Mouse (Mus musculus): Measurements from ENCODE around the gene Vps13d.

Gene Vps13d

DNA sequence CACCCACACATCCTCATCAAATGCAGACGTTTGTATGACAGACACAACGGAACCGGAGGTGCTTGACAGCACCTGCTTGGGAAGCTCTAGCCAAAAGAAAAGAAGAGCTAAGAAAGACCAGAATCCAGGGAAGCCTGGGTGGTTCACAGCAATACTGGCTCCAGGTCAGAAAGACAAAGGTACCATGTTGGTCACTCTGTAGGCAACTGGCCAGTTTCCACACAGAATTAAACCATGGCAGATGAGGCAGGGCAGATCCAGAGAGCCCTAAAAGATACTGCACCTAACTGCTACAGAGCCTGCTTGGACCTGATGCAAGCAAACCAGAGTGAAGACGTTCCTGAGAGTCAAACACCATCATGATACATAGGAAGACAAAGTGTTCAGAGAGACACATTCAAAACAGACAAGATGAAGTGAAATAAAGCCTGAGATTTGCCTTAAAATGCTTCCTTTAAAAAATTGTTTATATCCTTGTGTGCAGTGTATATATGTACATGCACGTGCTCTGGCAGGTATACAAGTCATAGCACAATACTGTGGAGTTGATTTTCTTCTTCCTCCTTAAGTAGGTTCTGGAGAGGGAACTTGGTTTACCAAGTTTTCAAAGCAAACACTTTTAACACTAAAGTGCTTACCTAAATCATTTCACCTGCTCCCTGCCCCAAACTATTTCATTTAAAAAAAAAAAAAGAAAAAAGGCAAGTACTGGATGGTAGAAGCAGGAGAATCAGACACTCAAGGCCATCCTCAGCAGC lies 44.3 kb downstream of the Vps13d start:
- no peak for DNase-seq (ENCODE audit: low spot score in 2 of 2)

DNA sequence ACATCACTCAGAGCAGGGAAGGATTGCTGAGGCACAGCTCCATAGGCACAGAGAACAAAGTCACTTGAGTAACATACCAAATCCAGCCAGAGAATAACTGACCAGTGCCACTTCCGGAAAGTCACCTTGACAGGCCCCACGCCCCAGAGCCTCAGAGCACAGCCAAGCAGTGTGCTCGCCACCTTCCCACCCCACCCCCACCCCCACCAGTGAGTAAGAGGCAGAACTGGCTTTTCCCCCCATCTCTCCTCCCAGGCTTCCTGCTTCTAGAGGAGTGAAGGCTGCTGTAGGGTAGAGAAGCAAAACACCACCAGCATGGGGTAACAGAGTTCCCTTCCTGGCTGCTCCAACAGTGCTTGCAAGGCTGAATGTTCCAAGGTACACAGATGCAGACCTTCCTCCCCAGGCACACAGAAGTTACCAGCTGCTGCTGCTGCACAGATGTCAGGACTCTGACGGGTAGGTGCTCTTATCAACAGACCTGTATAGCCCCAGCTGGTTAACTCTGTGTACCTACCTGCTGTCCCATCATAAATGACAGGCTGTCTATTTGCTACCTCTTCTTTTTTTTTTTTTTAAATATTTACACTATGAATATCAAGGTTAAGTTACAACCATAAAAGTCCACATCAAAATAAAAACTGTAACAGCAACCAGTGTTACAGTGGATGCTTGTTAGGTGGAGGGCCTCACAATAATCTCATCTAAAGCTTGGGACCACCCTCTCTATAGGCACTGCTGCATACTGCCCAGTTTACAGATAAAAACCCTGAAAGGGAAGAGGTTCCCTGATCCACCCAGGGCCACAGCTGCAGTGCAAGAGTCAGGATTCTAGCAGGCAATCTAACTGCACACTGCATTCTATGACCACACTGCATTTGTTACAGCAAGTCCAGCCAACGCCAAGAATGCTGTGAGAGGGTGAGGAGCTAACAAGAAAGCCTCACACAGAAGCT lies 47.5 kb downstream of the Vps13d start:
- DNase-seq (ENCODE audit: low spot score in 2 of 2), result no peak

DNA sequence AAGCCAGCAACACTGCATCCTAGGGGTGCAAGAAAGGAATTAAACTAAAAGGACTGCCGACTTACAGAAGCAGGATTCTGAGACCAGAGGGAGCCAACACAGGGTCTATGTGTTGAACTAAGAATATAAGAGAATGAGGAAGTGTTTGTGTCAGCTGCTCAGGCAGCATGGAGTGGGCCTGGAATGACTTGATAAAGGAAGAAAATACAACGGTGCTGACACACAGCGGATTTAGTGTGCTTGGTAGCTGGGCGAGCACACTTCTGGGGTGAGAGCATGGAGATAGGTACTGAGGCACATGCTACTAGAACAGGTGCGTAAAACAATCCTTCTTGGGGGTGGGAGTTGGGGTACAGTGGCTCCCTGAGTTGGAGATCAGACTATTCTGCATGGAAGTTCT lies 51.3 kb downstream of the Vps13d start:
- DNase-seq (ENCODE audit: low spot score in 2 of 2), result no peak

DNA sequence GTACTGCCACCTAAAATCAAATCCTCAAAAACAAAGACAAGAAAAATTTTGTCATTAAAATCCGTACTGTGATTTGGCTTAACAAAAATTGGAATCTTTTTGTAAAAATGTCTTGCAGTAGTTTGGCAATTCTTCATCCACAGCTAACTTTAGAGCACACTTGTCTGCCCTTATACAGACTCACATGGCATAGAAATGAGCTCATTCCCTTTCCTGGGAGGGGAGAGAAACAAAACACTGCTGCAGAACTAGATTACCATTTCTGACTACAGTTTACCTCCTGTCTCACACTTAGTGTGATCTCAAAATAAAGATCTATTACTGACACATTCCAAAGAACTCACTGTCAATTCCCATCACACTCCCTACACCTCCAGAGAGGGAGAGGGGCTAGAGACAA lies 58.1 kb downstream of the Vps13d start:
- no peak for DNase-seq (ENCODE audit: low spot score in 2 of 2)

DNA sequence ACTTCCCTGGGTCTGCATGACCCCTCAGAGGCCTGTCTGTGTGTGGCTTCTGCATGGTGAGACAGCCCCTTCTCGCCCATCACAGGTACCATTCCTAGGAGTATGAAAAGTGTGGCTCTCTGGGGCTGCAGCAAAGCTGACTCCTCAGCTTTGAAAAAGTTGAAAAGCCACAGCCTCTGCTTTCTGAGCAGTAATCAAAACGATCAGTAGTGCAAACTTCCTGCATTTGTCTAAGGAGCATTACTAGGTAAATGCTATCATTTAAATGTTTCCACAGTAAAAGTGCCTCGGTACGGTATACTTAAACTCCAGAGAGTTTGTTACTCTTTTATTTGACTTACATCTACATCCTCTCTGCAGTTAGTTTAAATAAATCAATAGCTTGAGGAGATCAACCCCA lies 59.3 kb downstream of the Vps13d start:
- DNase-seq (ENCODE audit: low spot score in 2 of 2), result no peak

DNA sequence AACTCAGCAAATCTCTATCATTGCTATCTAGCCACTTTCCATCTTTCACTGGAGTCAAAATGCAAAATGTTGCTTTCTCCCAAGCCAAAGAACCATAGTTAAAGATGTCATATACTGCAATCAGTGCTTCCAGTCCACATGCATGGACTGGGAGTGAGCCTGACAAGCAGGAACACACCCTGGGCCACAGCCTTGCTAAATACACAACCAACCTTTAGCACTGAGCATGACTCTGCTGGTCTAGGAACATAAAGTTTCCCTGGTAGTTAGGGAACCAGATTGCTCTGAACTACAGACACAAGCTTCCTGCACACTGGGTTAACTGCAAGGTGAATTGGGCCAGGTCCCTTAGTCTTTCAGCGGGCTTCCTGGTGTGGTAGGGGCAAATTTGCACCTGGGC lies 64.0 kb downstream of the Vps13d start:
- peak; percentile 30 to 36 for DNase-seq (ENCODE audit: low spot score in 2 of 2)

DNA sequence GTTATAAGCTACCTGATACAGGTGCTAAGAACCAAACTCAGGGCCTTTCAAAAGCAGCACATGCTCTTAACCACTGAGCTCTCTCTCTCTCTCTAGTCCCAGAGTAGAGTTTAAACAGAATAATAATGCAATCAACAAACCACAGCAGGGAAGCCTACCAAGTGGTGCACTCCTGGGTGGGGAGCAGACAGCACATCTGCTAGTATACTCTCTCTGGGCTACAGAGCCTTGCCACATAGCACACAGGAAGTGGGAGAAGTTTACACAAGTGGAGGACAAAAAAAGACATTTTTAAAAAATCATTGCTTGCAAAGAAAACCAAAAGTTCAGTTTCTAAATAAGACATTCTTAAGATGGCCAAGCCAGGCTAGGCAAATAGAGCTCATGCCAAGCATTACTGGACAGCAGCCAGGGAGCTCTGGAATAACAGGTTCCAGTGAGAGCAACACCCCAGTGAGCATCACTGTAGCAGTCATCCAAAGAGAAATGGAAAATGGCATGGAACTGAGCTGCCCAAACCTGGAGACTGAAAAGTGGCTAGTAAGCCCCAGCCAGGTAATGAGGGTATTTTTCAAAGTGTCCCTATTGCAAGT lies 64.8 kb downstream of the Vps13d start:
- peak; percentile 70 to 77 for DNase-seq (ENCODE audit: low spot score in 2 of 2)

DNA sequence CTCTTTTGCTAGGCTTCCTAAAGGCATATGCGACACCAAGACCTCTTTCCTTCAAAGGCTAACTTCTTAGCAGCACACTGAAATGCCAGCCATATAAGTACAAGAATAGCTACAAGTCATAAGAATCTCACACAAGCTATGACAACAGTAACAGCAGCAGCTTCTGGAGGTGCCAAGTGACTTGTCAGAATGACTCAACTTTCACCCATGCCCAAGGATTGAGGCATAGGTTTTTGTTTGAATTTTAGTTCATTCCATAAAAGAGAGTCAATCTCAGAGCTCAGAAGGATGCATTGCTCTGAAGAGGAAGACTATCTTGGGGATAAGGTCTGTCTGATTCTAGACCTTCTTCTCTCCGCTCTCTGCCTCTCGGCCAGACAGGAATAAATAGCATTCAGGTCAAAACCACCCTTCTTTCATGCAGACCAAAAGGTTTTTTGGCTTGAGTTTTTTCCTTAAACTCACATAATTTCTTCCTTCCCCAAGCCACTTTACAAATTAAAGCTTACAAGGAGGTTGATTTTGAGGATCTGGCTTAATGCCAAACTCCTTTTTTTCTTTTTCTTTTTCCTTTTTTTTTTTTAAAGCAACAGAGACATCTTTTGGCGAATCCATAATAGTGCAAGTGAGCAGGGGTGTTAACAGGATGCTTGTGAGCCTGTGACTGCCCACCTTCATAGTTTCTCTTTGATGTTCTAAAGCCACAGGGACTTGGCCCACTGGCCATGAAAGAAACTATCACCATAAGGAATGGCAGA lies 69.2 kb downstream of the Vps13d start:
- DNase-seq (ENCODE audit: low spot score in 2 of 2), result no peak

DNA sequence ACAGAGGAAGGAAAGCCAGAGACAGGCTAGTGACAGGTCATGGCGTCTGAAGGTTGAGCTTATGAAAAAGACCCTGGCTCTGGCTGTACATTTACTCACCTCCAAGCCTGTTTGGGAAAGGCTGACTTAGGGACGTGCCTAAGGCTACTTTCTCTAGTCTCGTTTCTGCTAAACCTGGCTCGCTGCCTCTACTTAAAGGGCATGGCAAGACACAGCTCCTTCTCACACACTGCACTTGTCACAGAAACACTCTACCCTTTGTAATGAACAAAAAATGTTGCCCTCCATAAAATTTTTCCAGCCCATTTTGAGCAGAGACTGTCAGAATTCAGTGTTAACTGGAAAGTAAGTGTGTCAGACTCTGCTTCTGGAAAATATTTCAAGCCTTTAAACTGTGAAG lies 70.4 kb downstream of the Vps13d start:
- no peak for DNase-seq (ENCODE audit: low spot score in 2 of 2)

DNA sequence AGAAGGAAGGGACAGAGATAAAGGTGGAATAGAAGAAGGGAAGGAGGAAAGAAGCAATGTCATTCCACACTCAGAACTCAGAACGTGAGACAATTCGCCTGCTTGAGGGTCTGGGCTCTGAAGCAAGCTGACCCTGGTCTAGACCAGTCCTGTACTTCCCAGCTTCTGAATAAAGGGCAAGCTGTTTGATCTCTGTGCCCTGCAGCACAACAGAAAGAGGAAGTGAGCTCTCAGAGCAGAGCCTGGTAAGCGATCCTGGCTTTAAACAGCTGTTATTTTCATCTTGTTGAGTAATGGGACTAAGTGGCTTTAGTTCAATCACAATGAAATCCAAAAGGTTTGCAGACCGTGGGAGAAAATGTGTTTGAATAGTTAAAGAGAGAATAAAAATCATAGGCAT lies 83.2 kb downstream of the Vps13d start:
- no peak for DNase-seq (ENCODE audit: low spot score in 2 of 2)

DNA sequence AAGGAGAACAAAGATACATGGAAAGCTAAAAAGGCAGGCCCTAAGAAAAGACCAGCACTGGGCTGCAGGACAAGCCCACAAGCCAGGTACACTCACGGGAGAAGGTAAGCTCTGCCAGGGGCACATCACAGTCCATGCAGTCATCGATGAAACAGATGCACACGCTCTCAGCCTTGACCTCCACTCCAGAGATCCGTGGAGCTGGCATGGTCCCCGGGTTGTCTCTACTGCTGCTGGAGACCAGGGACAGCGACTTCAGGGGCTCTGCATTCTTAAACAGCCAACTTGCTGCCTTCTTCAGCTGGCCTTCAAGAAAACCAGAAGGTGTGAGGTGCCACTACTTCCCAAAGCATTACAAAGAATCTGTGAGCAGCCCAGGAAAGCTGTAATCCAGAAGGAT lies 84.1 kb downstream of the Vps13d start:
- DNase-seq (ENCODE audit: low spot score in 2 of 2), result no peak

DNA sequence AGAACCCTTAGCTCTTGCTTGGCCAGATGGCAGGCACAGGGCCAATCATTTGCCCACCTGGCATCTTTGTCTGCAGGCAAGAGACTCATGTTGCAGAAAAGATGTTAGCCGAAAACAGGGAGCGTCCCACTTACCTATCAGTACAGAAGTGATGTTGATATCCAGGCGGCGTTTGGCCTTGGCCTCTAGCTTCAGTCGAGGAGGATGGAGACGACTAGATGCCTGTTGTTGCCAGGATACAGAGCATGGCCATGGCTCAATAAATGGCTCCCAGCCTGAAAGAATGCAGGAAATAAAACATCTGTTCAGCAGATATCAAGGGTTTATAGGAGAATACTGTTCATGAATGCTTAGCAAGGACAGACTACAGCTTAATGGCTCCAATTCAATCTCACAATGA lies 88.0 kb downstream of the Vps13d start:
- DNase-seq (ENCODE audit: low spot score in 2 of 2), result no peak

DNA sequence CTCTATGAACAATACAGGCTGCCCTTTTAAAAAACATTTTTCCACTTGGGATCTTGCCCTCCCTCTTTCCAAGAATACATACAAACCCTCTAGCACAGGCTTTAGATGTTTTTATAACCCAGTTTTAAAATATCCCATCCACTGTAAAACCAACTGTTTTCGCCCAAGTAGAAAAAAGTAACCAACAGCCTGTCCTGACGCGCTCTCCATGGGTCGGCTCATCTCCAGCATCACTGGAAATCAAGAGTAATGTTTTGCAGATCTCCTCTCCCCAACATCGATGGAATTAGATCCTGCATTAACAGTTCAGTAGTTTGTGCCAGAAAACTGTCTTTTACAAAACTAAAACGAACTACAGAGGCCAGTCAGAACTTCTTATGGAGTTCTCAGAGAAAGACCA lies 89.5 kb downstream of the Vps13d start:
- DNase-seq (ENCODE audit: low spot score in 2 of 2), result no peak

DNA sequence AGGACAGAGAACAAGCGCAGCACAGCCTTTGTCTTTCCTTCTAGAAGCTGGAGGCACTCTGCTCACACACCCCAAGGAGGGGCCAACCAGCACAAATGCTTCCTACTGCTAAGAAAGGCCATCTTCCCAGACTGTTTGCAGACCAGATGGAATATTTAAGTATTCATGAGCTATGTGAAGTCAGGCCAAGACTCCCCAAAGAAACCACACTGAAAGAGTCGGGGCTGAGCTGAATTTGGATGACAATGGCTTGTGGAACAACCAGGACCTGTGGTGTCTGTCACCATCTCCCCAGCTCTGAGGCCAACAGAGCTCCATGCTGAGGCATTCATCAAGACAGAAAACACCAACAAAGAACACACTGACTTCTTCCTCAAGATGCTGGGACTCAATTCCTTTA lies 89.9 kb downstream of the Vps13d start:
- no peak for DNase-seq (ENCODE audit: low spot score in 2 of 2)

DNA sequence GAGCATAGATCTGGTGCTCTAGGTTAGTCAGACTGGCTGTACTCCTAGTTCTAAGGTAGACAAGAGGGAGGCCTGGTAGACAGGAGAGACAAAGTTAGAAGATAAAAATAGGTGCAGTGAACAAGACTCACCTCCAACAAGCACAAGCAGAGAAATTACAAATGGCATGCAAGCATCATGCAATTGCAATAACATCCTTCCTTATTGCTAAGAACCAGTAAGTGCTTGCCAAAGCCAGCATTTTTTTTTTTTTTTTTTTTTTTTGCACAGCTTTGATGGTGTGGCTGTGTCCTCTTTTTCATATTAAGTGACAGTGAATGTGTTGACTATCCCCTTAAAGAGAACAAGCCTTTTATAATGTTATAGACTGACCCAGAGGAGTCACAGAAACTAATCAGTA lies 91.2 kb downstream of the Vps13d start:
- DNase-seq (ENCODE audit: low spot score in 2 of 2), result no peak

DNA sequence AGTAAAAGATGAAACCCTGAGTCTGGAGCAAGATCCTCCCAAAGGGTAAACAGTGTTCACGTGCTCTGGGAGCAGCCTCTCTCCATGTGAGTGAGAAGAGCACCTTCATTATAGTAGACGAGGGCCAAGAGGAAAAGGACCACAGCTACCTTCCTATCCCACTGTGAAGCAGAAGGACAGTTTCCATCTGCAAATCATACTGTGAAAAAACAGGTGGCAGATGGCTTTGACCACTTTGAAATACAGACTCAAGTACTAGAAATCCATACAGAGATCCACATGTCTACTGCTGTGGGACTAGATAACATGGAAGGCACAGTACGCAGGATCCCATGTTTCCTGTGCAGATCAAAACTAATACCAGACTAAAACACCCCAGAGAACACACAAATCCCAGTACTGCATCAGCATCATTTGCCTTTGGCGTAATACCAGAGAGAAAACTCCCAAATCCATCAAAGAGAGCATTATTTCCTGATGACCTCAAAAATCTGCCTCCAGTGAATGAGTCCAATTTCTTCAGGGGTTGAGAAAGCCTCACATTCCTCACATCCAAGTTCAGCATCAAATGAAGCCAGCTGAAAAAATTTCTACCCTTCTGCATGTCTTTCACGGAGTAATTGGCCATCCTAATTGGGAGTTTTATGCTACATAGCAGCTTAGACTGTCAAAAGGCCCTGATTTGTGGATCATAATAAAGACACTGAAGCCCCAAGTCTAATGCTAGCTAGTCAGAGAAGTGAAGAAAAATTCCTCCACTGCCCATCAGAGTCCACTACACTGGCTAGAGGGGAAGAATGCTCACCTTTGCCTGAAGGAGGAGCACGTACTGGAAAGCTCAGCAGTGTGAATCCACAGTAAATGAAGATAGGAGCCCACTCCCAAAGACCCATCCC lies 92.7 kb downstream of the Vps13d start:
- no peak for DNase-seq (ENCODE audit: low spot score in 2 of 2)

DNA sequence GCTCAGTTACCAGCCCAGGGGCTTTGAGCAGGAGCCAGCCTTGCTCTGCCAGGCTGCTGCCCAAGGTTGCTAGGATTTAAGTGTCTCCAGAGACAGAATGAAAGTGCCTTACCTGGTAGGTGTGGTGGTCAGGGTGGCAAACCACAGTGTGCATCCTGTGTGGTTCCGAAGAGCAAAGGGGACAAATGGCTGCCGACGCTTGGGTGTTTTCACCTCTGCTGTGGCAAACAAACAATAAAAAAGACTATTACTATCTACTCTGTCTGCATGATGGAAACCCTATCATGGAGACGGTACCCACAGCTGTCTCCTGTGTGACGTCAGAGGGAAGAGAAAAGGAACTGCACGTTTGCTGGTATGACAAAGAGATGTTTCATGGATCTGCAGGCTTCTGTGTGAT lies 95.0 kb downstream of the Vps13d start:
- DNase-seq (ENCODE audit: low spot score in 2 of 2), result no peak

DNA sequence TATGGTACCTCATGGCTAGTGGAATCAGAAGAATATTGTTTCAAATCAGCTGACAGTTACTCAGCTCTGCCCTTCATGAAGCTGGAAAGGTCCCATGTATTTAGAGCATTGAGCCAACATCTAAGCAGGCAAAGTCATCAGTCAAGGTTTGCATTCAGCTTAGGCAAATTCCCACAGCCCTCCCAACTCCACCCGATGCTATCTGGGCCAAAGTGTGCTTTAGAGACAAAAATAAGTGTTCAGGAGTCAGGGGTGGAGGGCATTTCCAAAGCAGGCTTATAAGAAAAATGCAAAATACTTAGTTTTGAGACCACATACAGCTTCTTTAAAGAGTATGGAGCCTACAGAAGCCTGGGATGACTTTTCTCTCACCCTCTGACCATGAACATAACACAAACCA lies 95.5 kb downstream of the Vps13d start:
- no peak for DNase-seq (ENCODE audit: low spot score in 2 of 2)

DNA sequence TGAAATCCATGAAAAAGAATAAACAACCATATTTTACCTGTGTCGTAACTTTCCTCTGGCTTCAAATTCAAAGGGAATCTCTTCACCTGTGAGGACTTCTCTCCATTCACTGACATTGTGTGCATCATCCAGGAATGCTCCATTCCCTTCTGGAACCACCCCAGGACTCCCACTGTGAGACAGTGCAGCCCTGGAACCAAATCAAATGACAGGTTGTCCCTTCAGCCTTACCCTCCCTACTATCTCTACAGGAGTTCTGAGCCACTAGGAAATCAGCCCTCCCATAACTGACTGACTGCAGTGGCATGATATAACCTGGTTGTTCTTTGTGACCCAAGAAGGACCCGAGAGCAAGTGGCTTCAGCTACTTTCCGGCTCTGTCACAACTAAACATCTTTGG lies 96.8 kb downstream of the Vps13d start:
- no peak for DNase-seq (ENCODE audit: low spot score in 2 of 2)

DNA sequence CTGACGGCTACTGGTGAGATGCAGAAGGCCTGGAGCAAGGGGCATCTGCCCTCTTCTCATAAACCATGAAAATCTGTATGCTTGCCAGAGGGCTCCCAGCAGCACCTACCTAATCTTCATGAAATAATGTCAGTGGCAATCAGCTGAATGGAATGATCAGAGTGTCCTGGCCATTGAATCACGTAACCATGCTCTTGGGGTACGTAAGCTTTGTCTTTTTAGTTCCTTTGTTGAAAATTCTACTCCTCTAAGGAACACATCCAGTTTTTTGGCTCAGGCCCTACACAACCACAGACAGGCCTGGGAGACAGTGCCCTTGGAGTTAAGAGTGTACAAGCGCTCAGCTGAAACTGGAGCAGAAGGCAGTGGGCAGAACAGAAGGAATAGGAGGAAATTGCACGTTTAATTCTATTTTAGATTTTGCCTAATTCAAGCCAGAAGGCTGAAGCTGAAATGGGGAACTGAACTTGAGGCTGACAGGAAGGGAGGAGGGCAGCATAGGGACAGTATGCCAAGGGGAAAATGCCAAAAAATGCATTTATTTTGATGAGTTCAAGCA lies 98.2 kb downstream of the Vps13d start:
- no peak for DNase-seq (ENCODE audit: low spot score in 2 of 2)

DNA sequence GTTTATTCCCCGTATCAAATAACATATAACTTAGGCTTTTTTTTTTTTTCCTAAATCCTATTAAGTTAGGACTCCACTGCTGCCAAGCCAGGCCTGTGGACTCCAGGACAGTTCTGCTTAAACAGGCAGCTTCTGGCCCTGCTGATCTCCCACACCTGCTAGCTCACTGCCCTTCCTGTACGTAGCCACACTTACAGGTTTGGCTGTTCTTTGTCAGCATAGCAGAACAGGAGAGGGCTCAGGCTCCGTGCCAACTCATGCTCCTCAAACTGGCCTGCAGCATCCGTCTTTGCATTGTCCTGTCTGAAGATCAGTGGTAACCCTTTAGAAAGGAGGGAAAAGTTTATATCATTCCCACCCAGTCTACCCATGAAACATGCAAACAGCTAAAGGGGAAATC lies 108.3 kb downstream of the Vps13d start:
- DNase-seq (ENCODE audit: low spot score in 2 of 2), result no peak
